In genomic region chr2:135536303-135536871, GRCm38 (mm10) we compare ENCODE assay signal across 9 mouse cellular contexts.
DNase-seq lines count a peak whose midpoint lies in the region; ATAC-seq and TF ChIP-seq lines count a peak whose summit lies in the region.
"Had no signal": no experiment of that assay in that cellular context is flagged by ENCODE, and none has a peak within 500 bp of the region (broad histone marks: within the 10 kb centered on the region; RNA-seq: fewer than 3 reads in every experiment).

No protein-coding gene starts in this region.

- DNase-seq in forebrain, embryonic 11.5 days (ENCODE audit: low spot score) = no peak
- no peak for DNase-seq in forebrain, embryonic 14.5 days (ENCODE audit: low spot score)
- DNase-seq in urinary bladder, postnatal 14 days (ENCODE audit: low spot score) = peak; percentile 12
- no peak for DNase-seq in urinary bladder, postnatal 10 days (ENCODE audit: low spot score)
- peak; percentile 72 for DNase-seq in liver, adult 2 months (ENCODE audit: extremely low read depth, low read depth, low spot score)
- DNase-seq in T-cell, adult 2 months (ENCODE audit: low spot score) = no peak
- no peak for DNase-seq in layer of hippocampus, postnatal 14 days (ENCODE audit: low spot score in 2 of 2)
- DNase-seq in cerebellum, adult 11 months = no peak
- DNase-seq: cerebellum, postnatal 14 days had no signal

- WGBS in forebrain, embryonic 11.5 days = 68% methylated on average over 11 of the region's 11 CpGs
- WGBS in forebrain, embryonic 14.5 days = 64% methylated on average over 11 of the region's 11 CpGs
- WGBS in liver, adult 2 months = 12% methylated on average over 11 of the region's 11 CpGs

- ATAC-seq in forebrain, embryonic 11.5 days (replicated peaks; ENCODE audit: low FRiP score) = peak; percentile 35; the same call in 1 of the 2 replicates
- no peak for ATAC-seq in forebrain, embryonic 14.5 days

- no peaks in the 10 kb centered on the region for H3K27me3 ChIP-seq in forebrain, embryonic 11.5 days (ENCODE audit: control insufficient read depth, insufficient read depth, low read length)
- no peaks in the 10 kb centered on the region for H3K27me3 ChIP-seq in forebrain, embryonic 14.5 days (replicated peaks; ENCODE audit: control insufficient read depth, insufficient read depth, low read length)
- no peaks in the 10 kb centered on the region for H3K27me3 ChIP-seq in liver, adult 2 months (ENCODE audit: control insufficient read depth, insufficient read depth, low read length)

- no peak overlapping the region for H3K9ac ChIP-seq in forebrain, embryonic 11.5 days (ENCODE audit: low read length)
- H3K9ac ChIP-seq in forebrain, embryonic 14.5 days (ENCODE audit: low read length) = no peak overlapping the region
- H3K9ac ChIP-seq in liver, adult 2 months (ENCODE audit: low read depth, low read length) = no peak overlapping the region

- no peaks in the 10 kb centered on the region for H3K4me1 ChIP-seq in forebrain, embryonic 11.5 days (replicated peaks; ENCODE audit: control insufficient read depth, insufficient read depth, low read length)
- peaks cover 3% of the 10 kb centered on the region; the same call in 1 of the 2 replicates for H3K4me1 ChIP-seq in forebrain, embryonic 14.5 days (ENCODE audit: control insufficient read depth, insufficient read depth, low read length)
- H3K4me1 ChIP-seq in liver, adult 2 months (ENCODE audit: control insufficient read depth, insufficient read depth, low read length) = peaks cover 6% of the 10 kb centered on the region

- no peak overlapping the region for H3K4me2 ChIP-seq in forebrain, embryonic 11.5 days (ENCODE audit: low read depth, low read length, severe bottlenecking)
- H3K4me2 ChIP-seq in forebrain, embryonic 14.5 days (ENCODE audit: low read length) = no peak overlapping the region

- H3K36me3 ChIP-seq in forebrain, embryonic 11.5 days (ENCODE audit: control insufficient read depth, insufficient read depth, low read length) = no peaks in the 10 kb centered on the region
- no peaks in the 10 kb centered on the region for H3K36me3 ChIP-seq in forebrain, embryonic 14.5 days (ENCODE audit: control insufficient read depth, insufficient read depth, low read length)
- no peaks in the 10 kb centered on the region for H3K36me3 ChIP-seq in liver, adult 2 months (ENCODE audit: control insufficient read depth, insufficient read depth, low read length)

- H3K27ac ChIP-seq in forebrain, embryonic 11.5 days (ENCODE audit: low read depth, low read length) = no peak overlapping the region
- H3K27ac ChIP-seq in forebrain, embryonic 14.5 days (ENCODE audit: low read depth, low read length) = no peak overlapping the region
- no peak overlapping the region for H3K27ac ChIP-seq in liver, adult 2 months (replicated peaks; ENCODE audit: insufficient read depth, low read depth, low read length)

- H3K4me3 ChIP-seq in forebrain, embryonic 11.5 days (ENCODE audit: low read depth, low read length) = no peak overlapping the region
- no peak overlapping the region for H3K4me3 ChIP-seq in forebrain, embryonic 14.5 days (ENCODE audit: low read depth, low read length)
- H3K4me3 ChIP-seq in liver, adult 2 months (ENCODE audit: insufficient read depth, low read depth, low read length) = no peak overlapping the region

- H3K79me2 ChIP-seq in liver, adult 2 months (ENCODE audit: control insufficient read depth, insufficient read depth, low read length) = no peaks in the 10 kb centered on the region

- TF ChIP-seq POLR2A in liver, adult 2 months (IDR thresholded peaks at IDR 0.05; ENCODE audit: extremely low read depth, insufficient read depth, low read length) = no peak

- TF ChIP-seq CTCF in liver, adult 2 months (IDR thresholded peaks at IDR 0.05; ENCODE audit: low read depth, low read length) = no peak

- H3K9me3 ChIP-seq in forebrain, embryonic 11.5 days (ENCODE audit: control insufficient read depth, low read length) = no peaks in the 10 kb centered on the region
- H3K9me3 ChIP-seq in forebrain, embryonic 14.5 days (replicated peaks; ENCODE audit: control insufficient read depth, low read length) = no peaks in the 10 kb centered on the region

Comparison
In these comparisons a context has a peak if more than half of its experiments do, and no peak if none do; other contexts are left out.
1. DNase-seq: peak in urinary bladder, postnatal 14 days (single experiment) and liver, adult 2 months (single experiment); none in forebrain, embryonic 11.5 days (single experiment), forebrain, embryonic 14.5 days (single experiment), urinary bladder, postnatal 10 days (single experiment), T-cell, adult 2 months (single experiment), layer of hippocampus, postnatal 14 days (0 of 2) and cerebellum, adult 11 months (single experiment).